Mouse (Mus musculus) neural tube, embryonic 13.5 days (tissue): ENCODE results near the gene Prr12. TPM values are rescaled to one million over a fixed set of nuclear protein-coding genes. Genes with fewer than 3 reads are reported as not detected.
A peak's percentile ranks its signal among the peaks of the same experiment; 100 is the strongest.

ENCODE experiments used
- ATAC-seq: fragments of 200-750 bp; cut with Nextera tagmentation; 2 replicates; pipeline ENCODE4 v1.8.0; 2017; ENCODE audit warnings: low read depth, mild to moderate bottlenecking, moderate TSS enrichment, moderate library complexity
- H3K27ac ChIP-seq: fragments of 300-500 bp; sonication (generic); replicated peaks from 2 replicates; pipeline ENCODE4 v1.5.1; 2015; ENCODE audit warnings: moderate library complexity, mild to moderate bottlenecking, inconsistent platforms
- H3K27me3 ChIP-seq: fragments of 300-500 bp; sonication (generic); 2 replicates; pipeline ENCODE4 v1.6.1; 2015; ENCODE audit warnings: mild to moderate bottlenecking, inconsistent platforms
- H3K36me3 ChIP-seq: fragments of 300-500 bp; sonication (generic); 2 replicates; pipeline ENCODE4 v1.6.1; 2015; ENCODE audit warnings: mild to moderate bottlenecking, inconsistent platforms
- H3K4me1 ChIP-seq: fragments of 300-500 bp; sonication (generic); replicated peaks from 2 replicates; pipeline ENCODE4 v1.6.1; 2015; ENCODE audit warnings: inconsistent platforms
- H3K4me2 ChIP-seq: fragments of 300-500 bp; sonication (generic); 2 replicates; pipeline ENCODE4 v1.6.1; 2015; ENCODE audit warnings: inconsistent platforms, mild to moderate bottlenecking, moderate library complexity
- H3K4me3 ChIP-seq: fragments of 300-500 bp; sonication (generic); 2 replicates; pipeline ENCODE4 v1.5.1; 2015; ENCODE audit warnings: mild to moderate bottlenecking, inconsistent platforms
- H3K9ac ChIP-seq: fragments of 300-500 bp; sonication (generic); 2 replicates; pipeline ENCODE4 v1.6.1; 2015; ENCODE audit warnings: moderate library complexity, mild to moderate bottlenecking, inconsistent platforms
- H3K9me3 ChIP-seq: fragments of 300-500 bp; sonication (generic); 2 replicates; pipeline ENCODE4 v1.6.1; 2016; ENCODE audit warnings: inconsistent platforms
- WGBS: fragments of 180-500 bp; shearing (Covaris S2); methylation state at CpG from one replicate; pipeline ENCODE4 v1.1.7; 2015; 5-methylcytosine and 5-hydroxymethylcytosine counted together
- polyA plus RNA-seq: library from polyadenylated mRNA; unstranded; fragments of >200 nt; fragmentation: Nextera tagmentation; extraction: Ambion mirVana; gene quantifications from 2 replicates; pipeline ENCODE4 v1.2.1, GENCODE M21; 2015

Prr12 gene
- polyA plus RNA-seq, 1 experiment from 2014 or later = 12.3 TPM

DNA sequence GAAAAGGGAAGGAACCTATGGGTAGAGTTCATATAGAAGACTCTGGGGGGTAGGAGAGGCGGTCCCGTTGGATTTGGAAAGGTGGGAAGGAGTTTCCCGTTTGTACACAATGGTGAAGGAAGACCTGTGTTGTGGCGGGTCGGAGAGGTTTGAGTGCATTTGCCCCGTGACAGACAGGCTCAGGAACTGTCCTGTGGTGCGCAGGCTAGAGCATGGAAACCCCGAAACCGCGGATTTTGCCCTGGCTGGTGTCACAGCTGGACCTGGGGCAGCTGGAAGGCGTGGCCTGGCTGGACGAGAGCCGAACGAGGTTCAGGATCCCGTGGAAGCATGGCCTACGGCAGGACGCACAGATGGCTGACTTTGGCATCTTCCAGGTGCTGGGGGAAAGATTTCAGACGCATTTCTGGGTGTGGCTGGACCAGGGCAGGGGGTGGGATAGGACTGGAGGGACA lies 54.2 kb downstream of the Prr12 start, which contains the start of gene Bcl2l12:
Gene Bcl2l12, minus strand, starts transcription at position 212 of the 455 bp plus-strand sequence.
- peak within 1 kb of the TSS; percentile 79 for H3K9ac ChIP-seq
- peaks cover 45% of the 10 kb centered on the region for H3K36me3 ChIP-seq
- peak within 1 kb of the TSS; percentile 79 for H3K4me2 ChIP-seq
- no peak for ATAC-seq
- H3K27me3 ChIP-seq = no peaks in the 10 kb centered on the region
- no peaks in the 10 kb centered on the region for H3K9me3 ChIP-seq
- H3K27ac ChIP-seq = peak within 1 kb of the TSS; percentile 83
- peaks cover 36% of the 10 kb centered on the region for H3K4me1 ChIP-seq
- 6% methylated on average over 18 of the region's 18 CpGs for WGBS
- peak within 1 kb of the TSS; percentile 58 for H3K4me3 ChIP-seq

DNA sequence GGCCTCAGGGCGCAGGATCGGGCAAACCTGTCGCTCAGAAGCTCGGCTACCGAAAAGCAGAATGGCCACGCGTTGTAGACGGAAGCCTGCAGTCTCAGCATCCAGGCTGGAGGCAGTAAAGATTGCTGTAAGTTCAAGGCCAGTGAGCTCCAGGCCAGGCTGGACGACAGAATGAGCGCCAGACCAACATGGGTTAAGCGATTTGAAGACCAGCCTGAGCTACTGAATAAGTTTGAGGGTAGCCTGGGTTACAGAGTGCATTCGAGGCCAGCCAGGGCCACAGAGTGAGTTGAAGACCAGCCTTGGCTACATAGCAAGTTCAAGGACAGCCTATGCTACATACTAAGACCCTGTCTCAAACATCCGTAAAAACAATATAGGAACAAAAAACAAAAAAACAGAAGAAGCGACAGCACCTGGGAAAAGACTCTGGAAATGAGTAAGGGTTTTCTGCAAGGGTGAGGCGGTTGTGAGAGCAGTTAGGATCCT lies 54.7 kb downstream of the Prr12 start:
- Histone ChIP-seq H3K9ac (peak overlapping the region; percentile 79), H3K36me3 (peaks cover 40% of the 10 kb centered on the region), H3K4me2 (peak overlapping the region; percentile 79), H3K27ac (peak overlapping the region; percentile 83), H3K4me1 (peaks cover 36% of the 10 kb centered on the region), H3K9me3 (no peaks in the 10 kb centered on the region), H3K27me3 (no peaks in the 10 kb centered on the region), H3K4me3 (peak overlapping the region; percentile 58)
- WGBS = 4% methylated on average over 15 of the region's 15 CpGs
- peak; percentile 12 for ATAC-seq

DNA sequence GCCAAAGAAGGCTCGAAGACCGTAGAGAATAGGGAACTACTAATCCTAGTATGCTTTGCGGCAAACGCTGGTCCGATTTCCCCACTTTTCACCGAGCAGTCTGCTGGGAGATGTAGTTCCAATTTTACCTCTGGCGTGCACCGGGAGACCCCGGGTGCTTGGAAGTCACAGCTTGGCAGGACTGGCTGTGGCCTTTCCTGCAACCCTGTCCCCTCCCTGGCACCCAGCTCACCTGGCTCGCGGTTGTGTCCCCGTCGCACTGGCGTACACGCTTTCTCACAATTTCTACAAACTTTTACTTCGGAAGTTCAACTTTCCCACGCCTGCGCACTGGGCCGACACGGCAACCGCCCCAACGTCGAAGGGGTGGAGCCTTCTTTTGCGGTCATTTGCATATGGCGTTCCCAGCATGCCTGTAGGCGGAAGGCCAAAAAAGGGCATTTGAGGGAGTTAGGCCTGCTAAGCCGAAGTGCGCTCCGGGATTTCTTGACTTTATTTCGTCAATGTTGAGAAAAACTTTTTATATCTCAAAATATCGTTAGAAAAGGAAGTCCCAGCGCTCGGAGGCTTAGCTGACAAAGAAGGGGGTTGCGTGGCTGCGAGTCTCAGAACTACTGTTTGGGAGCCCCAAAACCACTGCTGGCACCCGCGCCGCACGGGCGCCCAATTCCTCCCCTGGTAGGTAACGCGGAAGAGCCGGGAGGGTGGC lies 55.3 kb downstream of the Prr12 start, which contains the start of gene Irf3:
Gene Irf3, plus strand, starts transcription at position 418 of the 709 bp plus-strand sequence.
- Histone ChIP-seq H3K36me3 (peaks cover 36% of the 10 kb centered on the region), H3K27ac (peak within 1 kb of the TSS; percentile 83), H3K4me2 (peak within 1 kb of the TSS; percentile 79), H3K9ac (peak within 1 kb of the TSS; percentile 79), H3K9me3 (no peaks in the 10 kb centered on the region), H3K4me1 (peaks cover 36% of the 10 kb centered on the region), H3K27me3 (no peaks in the 10 kb centered on the region), H3K4me3 (peak within 1 kb of the TSS; percentile 58)
- WGBS = under 1% methylated on average over 43 of the region's 43 CpGs
- peak; percentile 92 for ATAC-seq

DNA sequence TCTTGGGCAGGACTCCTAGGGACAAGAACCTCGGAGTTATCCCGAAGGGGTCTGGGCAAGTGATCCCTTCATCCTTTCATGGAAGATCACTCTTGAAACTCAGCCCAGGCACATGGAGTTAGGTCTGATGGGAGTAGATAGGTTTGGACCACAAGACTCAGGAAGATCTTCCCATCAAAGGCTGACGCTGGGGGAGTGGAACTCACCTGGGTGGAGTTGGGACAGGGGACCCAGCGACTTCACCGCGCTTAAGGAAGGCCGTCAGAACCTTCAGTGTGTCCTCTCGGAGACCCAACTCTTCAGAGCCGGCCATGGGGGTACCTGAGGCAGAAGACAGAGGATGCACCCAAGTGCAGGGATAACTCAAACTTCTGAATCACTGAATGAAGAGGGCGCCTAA lies 56.0 kb downstream of the Prr12 start:
- H3K27me3 ChIP-seq = no peaks in the 10 kb centered on the region
- H3K36me3 ChIP-seq = peaks cover 32% of the 10 kb centered on the region
- peak overlapping the region; percentile 79 for H3K9ac ChIP-seq
- H3K4me3 ChIP-seq = peak overlapping the region; percentile 58
- H3K27ac ChIP-seq = no peak overlapping the region; the same call in 1 of the 2 replicates
- peak overlapping the region; percentile 79 for H3K4me2 ChIP-seq
- peak; percentile 3; the same call in 1 of the 2 replicates for ATAC-seq
- no peaks in the 10 kb centered on the region for H3K9me3 ChIP-seq
- H3K4me1 ChIP-seq = peaks cover 36% of the 10 kb centered on the region
- 18% methylated on average over 10 of the region's 10 CpGs for whole genome bisulfite sequencing

DNA sequence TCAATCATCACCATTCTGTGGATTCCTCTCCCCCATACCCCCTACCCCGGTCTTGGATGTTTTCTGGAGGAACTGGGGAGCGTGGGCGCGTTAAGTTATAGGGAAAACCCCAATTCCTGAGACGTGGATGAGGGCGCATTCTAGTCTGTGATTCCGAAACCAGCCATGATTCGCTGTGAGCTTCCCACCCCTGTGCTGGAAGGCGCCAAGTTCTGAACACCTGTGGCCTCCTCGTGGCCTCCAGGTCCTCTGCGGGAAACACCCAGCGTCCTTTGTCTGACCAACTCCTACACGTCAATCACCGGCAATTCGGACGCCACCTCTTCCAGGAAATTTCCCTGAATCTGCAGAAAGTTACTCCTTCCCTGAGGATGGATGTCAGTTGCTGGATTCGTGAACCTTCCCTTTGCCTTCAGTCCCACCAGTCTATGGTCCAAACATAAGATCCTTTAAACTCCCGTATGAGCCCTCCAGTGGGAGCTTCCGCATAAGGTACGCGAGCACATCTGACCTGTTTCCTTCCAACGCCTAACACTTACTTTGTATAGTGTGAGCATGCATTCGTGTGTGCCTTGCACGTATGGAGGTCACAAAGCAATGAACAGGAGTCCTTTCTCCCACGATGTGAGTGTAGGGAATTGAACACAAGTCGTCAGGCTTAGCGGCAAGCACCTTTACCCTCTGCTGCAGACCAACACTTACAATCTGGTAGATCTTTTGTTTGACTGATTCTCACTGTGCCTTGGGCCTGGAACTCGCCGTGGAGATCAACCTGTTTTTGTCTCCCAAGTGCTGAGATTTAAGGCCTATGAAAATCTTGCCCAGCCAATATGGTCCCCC lies 65.6 kb downstream of the Prr12 start:
- no peaks in the 10 kb centered on the region for H3K27me3 ChIP-seq
- peak; percentile 29 for ATAC-seq
- H3K9ac ChIP-seq = peak overlapping the region; percentile 83
- H3K4me1 ChIP-seq = peaks cover 44% of the 10 kb centered on the region
- peak overlapping the region; percentile 90 for H3K27ac ChIP-seq
- no peaks in the 10 kb centered on the region for H3K9me3 ChIP-seq
- H3K4me2 ChIP-seq = peak overlapping the region; percentile 70
- peak overlapping the region; percentile 57 for H3K4me3 ChIP-seq
- peaks cover 17% of the 10 kb centered on the region for H3K36me3 ChIP-seq
- under 1% methylated on average over 29 of the region's 29 CpGs for WGBS

DNA sequence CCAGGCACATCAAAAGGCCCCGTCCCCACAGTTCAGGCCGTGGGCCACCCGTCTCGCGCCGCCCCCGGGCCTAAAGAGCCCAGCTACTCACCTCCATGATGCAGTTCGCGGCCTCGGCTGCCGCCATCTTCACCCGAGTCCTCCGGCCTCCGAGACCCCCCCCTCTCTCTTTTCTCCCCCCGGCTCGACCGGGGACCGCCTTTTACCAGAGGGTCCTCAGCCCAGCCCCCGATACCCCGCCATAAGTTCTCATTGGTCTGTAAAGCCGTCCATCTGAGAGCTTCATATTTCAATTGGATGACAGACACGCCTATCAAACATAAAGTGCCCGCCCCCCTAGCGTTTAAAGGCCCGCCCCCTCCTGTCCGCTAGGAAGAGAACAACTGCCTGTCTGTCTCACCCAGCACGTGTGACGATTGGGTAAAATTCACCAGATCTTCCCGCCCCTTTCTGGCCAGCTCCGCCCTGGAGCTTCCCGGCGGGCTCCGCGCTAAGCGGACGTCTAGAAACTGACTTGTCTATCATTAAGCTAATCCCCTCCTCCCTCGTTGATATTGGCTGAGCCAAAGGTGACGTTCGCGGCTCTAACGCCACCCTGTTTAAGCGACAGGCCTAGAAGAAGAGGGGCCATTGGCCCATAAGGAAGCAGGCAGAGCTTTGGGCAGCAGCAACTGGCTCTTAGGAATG lies 66.3 kb downstream of the Prr12 start, which contains the start of gene Prmt1:
Gene Prmt1, minus strand, starts transcription at position 377 of the 687 bp plus-strand sequence.
- peak within 1 kb of the TSS; percentile 70 for H3K4me2 ChIP-seq
- peaks cover 21% of the 10 kb centered on the region for H3K36me3 ChIP-seq
- under 1% methylated on average over 42 of the region's 42 CpGs for WGBS
- no peaks in the 10 kb centered on the region for H3K27me3 ChIP-seq
- no peaks in the 10 kb centered on the region for H3K9me3 ChIP-seq
- H3K27ac ChIP-seq = peak within 1 kb of the TSS; percentile 96
- H3K4me1 ChIP-seq = peaks cover 44% of the 10 kb centered on the region
- ATAC-seq = peak; percentile 97
- peak within 1 kb of the TSS; percentile 98 for H3K9ac ChIP-seq
- H3K4me3 ChIP-seq = peak within 1 kb of the TSS; percentile 95

DNA sequence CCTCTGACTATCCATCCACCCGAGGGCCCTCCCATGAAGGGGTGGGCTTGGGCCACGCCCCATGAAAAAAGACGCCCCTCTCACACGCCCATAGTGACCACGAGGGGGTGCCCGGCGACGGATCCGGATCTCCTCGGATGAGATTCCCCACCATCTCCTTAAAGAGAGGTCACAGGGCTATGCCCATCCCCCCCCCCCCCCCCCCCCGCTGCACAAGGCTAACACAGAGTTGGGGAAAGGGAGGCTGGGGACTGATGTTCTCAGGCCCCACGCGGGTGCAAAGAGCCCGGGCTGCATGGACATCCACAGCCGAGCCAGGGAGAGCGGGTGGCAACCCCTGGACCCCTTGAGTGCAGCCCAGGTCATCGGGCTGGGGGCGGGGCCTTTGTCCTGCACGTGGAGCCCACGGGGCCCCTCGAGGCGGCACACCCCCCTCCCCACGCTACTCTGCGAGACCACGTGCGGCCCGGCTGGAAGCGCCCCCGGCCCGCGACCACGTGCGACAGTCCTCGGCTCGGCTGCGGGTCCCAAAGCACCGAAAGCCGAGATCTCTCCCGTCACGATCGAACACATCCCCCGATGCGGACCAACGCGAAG lies 67.0 kb downstream of the Prr12 start:
- H3K36me3 ChIP-seq = peaks cover 26% of the 10 kb centered on the region
- 2% methylated on average over 44 of the region's 45 CpGs for WGBS
- H3K4me1 ChIP-seq = peaks cover 44% of the 10 kb centered on the region
- H3K27ac ChIP-seq = peak overlapping the region; percentile 96
- peak; percentile 7 for ATAC-seq
- H3K4me2 ChIP-seq = peak overlapping the region; percentile 70
- no peaks in the 10 kb centered on the region for H3K27me3 ChIP-seq
- H3K4me3 ChIP-seq = peak overlapping the region; percentile 95
- peak overlapping the region; percentile 98 for H3K9ac ChIP-seq
- H3K9me3 ChIP-seq = no peaks in the 10 kb centered on the region

DNA sequence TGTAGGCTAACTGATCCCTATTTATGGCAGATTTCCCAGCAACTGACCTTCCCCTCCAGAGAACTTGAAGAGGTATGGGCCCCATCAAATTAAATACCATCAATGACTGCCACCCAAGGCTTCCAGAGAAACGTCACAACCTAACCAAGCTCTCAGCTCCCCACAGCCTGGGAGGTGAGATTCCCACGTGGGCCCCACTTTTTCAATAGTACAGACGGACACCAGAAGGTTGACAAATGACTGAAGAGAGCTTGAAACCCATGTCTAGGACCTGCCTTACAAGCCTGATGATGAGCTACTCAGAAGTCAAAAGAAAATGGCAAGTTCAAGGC lies 67.9 kb downstream of the Prr12 start:
- H3K9ac ChIP-seq = peak overlapping the region; percentile 55
- peak overlapping the region; percentile 96; the same call in 1 of the 2 replicates for H3K27ac ChIP-seq
- no peaks in the 10 kb centered on the region for H3K9me3 ChIP-seq
- H3K27me3 ChIP-seq = no peaks in the 10 kb centered on the region
- no peak for ATAC-seq
- H3K4me2 ChIP-seq = peak overlapping the region; percentile 70
- peak overlapping the region; percentile 95 for H3K4me3 ChIP-seq
- H3K4me1 ChIP-seq = peaks cover 44% of the 10 kb centered on the region
- H3K36me3 ChIP-seq = peaks cover 35% of the 10 kb centered on the region
- WGBS = 44% methylated on average over 3 of the region's 3 CpGs

DNA sequence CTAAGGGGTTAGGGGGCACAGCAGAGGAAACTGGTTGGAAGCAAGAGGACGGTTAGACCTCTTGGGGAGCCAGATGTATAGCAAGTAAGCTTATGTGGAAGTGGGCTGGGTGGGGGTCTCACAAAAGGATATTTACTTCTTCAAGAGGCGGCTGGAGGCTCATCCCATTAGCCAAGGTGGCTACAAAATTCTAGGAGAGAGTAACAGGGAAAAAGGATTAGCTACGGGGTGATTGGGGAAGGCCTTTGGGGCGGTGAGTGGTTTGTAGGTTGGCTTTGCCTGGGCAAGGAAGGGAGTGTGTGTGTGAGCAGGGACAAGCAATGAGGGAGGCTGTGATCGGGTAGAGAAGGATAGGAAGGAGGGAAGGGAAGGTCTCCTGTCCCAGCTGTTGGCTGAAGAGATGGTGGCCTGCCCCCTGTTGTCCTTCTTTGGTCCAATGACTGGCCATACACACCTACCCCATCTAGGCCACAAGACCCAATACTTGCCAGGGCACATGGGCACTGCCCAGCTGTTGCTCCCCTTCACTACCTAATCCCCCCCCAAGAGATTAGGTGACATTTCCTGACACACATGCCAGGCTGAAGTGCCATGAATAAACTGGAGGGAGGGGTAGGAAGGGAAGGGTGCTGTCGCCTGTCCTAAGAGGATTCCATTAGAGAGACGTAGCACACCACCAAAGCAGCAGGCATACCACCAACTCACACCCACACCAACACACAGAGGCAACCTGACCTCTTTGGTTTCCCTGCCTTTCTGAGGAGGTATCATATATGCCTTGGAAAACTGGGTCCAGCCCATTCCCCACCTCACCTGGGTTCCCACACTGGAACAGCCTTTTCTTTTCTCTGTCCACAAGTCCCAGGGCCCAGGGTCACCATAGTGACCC lies 68.5 kb downstream of the Prr12 start:
- H3K4me1 ChIP-seq = peaks cover 41% of the 10 kb centered on the region
- peak overlapping the region; percentile 95 for H3K4me3 ChIP-seq
- H3K27me3 ChIP-seq = no peaks in the 10 kb centered on the region
- ATAC-seq = no peak
- peak overlapping the region; percentile 96 for H3K27ac ChIP-seq
- no peaks in the 10 kb centered on the region for H3K9me3 ChIP-seq
- H3K4me2 ChIP-seq = peak overlapping the region; percentile 70
- peak overlapping the region; percentile 55 for H3K9ac ChIP-seq
- WGBS = 80% methylated on average over 7 of the region's 7 CpGs
- peaks cover 41% of the 10 kb centered on the region for H3K36me3 ChIP-seq

DNA sequence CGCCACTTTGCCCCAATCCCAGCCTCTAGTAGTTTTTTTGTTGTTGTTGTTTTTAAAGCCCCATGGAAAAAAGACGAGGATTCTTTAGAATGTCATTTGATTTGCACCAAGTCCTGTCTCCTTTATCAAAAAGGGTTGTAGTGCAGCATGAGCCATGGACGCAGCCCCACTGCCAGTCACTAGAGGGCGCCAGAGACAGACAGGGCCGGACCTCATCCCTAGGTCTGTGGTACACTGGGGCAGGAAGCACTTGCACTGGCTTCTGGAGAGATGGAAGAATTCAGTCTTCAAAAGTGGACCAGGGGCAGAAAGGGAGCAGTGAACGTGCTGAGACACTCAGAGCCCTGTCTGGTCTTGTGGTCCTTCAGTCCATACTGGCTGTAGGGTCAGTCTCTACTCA lies 69.6 kb downstream of the Prr12 start:
- Histone ChIP-seq H3K4me1 (peaks cover 31% of the 10 kb centered on the region), H3K9me3 (no peaks in the 10 kb centered on the region), H3K27me3 (no peaks in the 10 kb centered on the region), H3K27ac (no peak overlapping the region), H3K4me3 (0 out of 2 replicates have a peak overlapping the region, but pooled peaks have one; percentile 95), H3K36me3 (peaks cover 52% of the 10 kb centered on the region), H3K9ac (no peak overlapping the region), H3K4me2 (no peak overlapping the region)
- 35% methylated on average over 6 of the region's 6 CpGs for WGBS
- ATAC-seq = no peak
